Mouse (Mus musculus) natural killer cell, adult 2 months (primary cell): ENCODE data around the gene Sf1.

Experiments used
- DNase-seq, 2 experiments: peaks; one replicate each; pipeline ENCODE4 v3.0.0; 2022; ENCODE audit warnings: low spot score in 2 of 2

Sf1 gene

DNA sequence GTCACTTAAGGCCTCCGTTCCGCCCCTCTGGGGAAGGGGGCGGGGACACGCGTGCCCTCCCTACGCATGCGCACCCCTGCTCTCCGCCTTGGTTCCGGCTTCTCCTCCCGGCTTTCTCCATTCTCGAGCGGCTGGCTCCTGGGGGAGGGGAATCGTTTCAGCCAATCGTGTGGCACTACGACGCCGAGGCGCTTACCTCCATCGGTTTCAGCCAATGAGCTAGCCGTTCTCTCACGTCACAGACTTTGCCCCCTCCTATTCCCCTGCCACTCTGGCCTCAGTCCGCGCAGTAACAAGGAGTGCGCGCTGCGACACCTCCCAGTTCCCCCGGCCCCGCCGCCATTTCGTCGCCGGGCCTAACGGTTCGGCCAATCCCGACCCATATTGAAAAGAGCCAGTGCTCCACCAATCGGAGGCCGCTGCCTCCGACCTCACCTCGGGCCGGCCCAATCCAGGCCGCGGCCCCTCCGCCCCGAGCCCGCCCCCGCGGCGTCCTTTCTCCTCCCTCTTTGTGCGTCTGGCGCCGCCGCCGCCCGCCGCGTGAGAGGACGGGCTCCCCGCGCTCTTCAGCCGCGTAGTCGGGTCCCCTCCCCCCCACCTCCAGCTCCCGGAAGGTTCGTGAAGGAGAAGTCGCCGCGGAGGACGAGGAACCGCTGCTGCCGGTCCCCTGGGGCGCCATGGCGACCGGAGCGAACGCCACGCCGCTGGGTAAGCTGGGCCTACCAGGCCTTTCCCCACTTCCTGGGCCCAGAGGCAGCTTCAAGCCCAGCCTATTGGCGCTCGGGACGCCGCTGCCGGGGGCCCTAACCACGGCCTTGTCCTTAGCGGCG, at the start of gene Sf1:
Gene Sf1 (plus strand): TSS at position 280 of the 830 bp plus-strand sequence.
- peak; percentile 100 for DNase-seq

DNA sequence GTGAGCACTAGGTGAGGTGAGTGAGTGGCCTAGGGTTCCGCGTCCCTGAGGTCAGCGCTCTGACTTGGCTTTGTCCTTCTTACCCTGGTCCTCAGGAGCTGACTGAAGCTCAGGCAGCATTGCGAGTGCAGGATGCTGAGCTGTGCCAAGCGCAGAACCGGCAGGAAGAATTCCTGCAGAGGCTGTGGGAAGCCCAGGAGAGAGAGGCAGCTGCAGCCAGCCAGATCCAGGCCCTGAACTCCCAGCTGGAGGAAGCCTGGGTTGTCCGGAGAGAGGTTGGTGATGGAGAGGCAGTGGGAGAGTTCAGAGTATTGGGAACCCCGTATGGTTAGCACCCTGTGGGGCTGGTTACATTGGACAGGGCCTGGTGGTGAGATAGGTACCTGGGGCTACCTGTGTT, 49.7 kb upstream of the Sf1 start:
- no peak for DNase-seq

DNA sequence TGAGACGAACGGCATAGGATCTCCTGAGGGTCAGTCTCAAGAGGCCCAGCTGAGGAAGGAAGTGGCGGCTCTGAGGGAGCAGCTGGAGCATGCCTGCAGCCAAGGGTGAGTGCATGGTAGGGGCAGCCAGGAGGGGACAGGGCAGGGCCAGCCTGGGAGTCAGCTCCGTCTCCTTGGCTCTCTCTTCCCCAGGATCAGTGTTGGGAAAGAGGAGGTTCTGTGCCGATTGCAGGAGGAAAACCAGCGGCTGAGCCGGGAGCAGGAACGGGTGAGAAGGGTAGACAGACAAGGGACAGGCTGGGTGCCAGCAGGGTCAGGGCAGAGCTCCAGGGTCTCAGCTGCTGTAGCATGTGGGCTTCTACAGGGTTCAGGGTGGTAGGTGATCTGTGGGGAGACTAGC, 49.0 kb upstream of the Sf1 start:
- no peak for DNase-seq

DNA sequence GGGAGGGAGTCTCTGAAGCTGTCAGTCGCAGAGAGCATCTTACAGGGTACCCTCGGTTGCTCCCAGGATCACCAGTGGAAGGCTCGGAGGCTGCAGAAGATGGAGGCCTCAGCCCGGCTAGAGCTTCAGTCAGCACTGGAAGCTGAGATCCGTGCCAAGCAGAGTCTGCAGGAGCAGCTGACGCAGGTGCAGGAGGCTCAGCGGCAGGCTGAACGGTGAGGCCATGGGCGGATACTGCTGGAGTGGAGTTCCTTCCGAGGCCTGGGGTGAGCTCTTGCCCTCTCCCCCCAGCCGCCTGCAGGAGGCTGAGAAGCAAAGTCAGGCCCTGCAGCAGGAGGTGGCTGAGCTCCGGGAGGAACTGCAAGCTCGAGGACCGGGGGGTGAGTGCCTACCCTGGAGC, 47.9 kb upstream of the Sf1 start:
- DNase-seq, result no peak

DNA sequence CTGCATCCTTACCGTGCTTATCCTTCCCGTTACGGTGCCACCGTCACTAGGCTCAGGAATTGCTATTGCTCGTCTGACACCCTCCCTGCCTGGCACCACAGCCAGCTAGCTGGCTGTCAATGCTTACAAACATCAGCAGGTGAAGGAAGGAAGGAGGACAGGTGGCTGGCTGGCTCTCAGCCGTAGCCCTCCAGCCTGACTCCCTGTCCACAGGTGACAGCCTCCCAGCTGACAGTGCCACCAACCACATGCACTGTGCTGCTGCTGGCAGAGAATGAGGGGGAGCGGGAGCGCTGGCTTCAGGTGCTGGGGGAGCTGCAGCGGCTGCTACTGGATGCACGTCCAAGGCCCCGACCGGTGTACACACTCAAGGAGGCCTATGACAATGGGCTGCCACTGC, 45.3 kb upstream of the Sf1 start:
- no peak for DNase-seq

DNA sequence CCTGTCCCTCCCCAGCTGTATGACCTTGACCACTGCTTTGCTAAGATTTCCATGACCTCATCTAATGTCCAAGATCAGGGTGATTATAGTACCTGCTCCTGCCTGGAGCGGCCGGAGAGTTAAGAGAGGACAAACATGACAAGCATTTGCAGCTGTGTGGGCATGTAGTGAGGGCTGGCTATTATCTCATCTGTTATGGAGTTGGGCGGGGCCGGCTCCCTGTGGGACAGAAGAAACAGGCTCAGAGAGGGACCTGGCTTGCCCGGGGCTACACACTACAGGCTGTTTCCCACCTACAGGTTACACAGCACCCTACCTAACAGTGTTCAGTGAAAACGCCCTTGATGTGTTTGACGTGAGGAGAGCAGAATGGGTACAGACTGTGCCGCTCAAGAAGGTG, 42.1 kb upstream of the Sf1 start:
- no peak for DNase-seq

DNA sequence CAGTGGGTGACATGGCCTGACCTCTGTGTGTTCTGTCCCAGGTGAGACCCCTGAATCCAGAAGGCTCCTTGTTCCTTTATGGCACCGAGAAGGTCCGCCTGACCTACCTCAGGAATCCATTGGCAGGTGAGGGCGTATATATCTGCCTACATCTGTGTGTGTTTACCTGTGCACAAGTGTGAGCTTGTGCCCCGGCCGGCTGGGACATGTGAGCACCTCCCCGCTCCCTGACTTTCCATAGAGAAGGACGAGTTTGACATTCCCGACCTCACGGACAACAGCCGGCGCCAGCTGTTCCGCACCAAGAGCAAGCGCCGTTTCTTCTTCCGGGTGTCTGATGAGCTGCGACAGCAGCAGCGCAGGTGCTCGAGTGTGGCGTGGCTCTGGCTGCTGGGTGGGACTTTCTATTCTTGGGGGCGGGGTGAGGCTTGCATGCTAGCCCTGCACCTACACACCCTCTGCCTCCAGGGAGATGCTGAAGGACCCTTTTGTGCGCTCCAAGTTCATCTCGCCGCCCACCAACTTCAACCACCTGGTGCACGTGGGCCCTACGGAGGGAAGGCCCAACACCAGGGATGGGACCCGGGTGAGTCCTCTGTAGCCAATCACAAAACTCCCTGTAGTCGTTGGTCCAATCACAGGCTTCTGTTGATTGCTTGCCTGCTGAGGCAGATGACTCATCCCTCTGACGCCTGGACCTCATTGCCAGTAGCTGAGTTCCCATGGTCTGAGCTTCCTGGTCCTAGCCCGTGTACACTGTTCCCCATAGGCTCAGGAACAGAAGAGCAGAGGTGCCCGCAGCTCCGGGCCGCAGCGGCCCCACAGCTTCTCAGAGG, 41.5 kb upstream of the Sf1 start:
- DNase-seq, result no peak

DNA sequence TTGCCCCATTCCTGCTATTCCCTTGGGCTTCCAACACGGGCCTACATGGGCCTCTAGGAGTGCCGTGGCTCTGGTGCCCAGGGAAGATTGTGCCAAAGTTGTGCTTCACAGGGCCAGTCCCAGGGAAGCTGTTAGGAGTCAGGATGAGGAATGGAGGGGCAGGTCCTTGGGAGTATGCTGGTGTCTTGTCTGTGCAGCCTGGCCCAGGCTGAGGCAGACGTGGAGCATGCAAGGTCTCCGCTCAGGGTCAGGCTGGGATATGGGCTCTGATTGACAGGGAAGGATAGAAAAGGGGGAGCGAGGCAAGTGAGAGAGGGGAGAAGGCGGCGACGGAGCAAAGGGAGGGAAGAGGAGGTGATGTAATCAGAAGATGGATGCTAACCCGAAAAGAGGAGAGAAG, 38.7 kb upstream of the Sf1 start:
- DNase-seq, result no peak

DNA sequence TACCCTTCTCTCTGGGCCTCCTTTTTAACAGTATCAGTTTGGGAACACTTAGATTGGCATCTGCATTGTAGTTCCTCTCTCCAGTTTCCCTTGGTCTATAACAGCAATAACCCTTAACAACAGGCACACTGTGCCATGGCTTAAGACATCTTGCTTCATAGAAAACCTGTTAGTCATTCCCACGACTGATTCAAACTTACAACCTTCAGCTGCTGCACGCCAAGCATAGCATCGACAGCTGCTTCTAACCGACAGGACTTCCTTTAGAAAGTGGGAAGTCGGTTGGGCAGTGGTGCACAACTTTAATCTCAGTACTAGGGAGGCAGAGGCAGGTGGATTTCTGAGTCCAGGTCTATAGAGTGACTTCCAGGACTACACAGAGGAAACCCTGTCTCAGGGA, 32.3 kb upstream of the Sf1 start:
- DNase-seq, result no peak

DNA sequence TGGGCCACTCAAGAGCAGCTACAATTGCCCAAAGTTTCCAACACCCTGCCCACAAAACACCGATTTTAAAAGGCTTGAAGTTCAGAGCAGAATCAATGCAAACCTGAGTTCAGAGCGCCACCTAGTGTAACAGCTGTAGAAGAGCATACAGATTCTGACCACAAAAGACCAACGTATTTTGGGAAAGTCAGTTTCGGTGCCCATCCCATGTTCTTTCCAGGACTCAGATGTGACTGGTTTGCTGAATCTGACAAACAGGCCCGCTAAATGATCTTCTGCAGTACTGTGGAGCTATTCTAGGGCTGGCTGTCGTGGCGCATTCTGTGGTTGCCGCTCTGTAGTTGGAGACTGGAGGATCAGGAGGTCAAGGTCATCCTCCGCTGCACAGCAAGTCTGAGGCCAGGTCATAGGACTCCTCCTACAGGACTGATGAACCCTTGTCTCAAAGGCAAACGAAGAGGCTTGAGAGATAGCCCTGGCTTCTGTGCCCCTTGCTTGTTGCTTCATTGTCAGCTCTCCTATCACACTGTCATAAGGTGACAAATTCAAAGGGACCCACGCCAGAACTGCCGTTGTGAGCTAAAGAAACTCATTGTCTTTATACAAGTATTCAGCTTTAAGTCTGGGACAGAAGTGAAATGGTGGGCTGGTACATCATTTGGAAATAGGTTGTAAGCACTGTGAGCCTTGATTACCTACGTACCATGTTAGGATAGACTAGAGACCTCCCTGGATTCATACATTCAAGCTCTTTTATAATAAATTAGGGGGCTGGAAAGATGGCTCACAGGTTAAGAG, 31.6 kb upstream of the Sf1 start:
- peak; percentile 64 to 74 for DNase-seq

DNA sequence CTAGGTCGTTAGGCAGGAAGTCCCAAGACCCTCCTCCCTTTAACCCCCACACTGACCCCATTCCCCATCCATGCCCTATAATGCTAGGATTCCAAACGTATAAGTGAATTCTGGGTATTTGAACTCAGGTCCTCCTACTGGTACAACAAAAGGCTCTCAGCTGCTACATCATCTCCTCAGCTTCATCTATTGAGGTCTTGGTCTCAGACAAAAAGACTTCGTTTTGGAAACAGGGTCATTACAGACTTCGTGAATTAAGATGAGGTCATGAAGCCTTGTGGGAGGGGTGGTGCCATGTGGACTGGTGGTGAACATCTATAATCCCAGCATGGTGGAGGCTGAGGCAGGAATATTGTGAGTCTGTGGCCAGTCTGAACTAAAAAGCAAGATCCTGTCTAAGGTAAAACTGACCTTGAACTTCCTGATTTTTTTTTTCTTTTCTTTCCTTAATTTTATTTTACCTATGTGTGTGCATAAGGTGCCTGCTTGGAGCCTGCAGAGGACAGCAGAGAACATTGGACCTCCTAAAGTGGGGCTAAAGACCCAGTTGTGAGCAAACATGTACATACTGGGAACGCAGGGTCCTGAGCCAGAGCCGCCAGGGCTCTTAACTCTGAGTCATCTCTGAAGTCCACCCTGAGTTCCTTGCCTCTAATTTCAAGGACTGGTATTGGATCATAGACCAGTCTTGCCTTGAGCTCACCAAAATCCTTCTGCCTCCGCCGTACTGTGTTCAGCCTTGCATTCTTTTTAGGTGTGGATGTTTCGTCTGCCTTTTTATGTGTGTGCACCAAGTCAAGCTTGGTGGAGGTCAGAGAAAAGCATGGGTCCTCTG, 29.5 kb upstream of the Sf1 start:
- DNase-seq, result no peak

DNA sequence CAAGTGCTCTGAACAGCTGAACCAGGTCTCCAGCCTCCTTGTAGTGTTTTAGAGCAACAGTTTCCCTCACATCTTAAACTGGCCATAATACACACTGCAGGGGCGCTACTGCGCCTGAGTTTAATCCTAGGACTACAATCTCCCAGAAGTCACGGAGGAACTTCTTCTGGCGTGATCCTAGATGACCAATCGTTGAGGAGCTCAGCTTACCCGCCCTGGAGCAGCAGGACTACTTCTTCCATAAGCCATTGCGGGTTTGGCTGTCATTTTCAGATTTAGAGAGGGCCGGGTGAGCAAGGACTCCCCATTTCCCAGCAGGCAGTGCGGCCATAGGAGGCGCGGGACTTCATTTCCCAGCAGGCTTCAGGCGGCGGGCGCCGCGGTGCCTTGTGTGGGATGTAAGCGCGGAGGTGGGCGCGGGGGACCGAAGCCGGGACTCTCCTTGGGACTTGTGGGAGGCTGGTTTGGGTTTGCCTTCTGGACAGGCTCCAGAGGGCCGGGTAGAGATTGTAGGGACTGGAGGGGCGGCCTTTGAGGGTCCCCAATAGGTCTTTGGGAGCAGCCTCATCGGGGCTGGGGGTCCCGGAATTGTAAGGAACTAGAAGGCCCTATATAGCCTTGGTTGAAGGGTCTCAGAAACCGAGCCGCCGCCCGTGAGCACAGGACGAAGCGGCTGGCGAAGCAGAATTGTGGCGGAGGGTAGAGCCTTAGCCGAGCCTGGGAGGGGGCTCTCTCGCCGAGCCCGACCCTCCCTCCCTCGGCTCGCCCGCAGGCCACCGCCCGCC, 28.6 kb upstream of the Sf1 start, which contains the start of gene Men1:
Gene Men1 (plus strand): TSS at position 307 of the 785 bp plus-strand sequence.
- peak; percentile 82 to 84 for DNase-seq

DNA sequence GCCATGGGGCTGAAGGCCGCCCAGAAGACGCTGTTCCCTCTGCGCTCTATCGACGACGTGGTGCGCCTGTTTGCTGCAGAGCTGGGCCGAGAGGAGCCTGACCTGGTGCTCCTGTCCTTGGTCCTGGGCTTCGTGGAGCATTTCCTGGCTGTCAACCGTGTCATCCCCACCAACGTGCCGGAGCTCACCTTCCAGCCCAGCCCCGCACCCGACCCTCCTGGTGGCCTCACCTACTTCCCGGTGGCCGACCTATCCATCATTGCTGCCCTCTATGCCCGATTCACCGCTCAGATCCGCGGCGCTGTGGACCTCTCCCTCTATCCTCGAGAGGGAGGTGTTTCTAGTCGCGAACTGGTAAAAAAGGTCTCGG, 28.0 kb upstream of the Sf1 start:
- no peak for DNase-seq

DNA sequence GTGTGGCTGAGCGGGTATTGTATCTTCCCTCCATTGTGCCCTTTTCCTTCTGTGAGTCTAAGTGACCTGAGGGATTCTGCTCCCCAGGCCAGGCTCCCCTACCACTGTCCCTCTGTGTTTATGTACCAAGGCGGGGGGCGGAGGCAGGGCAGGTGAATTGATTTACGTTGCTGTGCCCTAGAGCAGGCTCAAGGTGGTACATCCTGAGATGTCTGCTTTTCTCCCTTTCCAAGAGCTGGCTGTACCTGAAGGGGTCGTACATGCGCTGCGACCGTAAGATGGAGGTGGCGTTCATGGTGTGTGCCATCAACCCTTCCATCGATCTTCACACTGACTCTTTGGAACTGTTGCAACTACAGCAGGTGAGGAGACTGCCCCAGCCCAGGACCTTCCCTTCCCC, 26.6 kb upstream of the Sf1 start:
- no peak for DNase-seq

DNA sequence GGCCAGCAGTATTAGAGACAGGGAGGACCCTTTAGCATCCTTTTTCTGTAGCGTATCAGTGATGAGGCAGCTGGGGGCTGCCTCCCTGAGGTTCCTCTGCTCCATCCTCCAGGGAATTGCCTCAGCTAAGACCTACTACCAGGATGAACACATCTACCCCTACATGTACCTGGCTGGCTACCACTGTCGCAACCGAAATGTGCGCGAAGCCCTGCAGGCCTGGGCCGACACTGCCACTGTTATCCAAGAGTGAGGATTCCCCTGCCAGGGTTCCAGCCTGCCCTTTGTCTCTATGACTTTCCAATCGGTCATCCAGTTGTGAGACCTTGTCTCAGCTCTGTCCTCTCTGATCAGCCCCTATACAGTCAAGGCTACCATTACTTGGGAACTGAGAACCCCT, 25.3 kb upstream of the Sf1 start:
- DNase-seq, result no peak

DNA sequence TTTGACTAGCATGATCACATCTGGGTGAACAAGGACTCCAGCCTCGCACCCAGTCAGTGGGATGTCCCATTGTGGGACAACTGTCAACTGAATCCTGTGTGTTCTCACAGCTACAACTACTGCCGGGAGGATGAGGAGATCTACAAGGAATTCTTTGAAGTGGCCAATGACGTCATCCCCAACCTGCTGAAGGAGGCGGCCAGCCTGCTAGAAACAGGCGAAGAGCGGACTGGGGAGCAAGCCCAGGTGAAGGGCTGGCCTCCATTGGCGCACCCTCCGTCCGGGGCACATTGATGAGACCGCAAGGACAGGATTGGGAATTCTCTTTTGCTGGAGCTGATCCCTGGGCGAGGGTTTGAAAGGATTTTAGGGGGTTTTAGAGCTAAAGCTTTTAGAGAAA, 24.8 kb upstream of the Sf1 start:
- no peak for DNase-seq

DNA sequence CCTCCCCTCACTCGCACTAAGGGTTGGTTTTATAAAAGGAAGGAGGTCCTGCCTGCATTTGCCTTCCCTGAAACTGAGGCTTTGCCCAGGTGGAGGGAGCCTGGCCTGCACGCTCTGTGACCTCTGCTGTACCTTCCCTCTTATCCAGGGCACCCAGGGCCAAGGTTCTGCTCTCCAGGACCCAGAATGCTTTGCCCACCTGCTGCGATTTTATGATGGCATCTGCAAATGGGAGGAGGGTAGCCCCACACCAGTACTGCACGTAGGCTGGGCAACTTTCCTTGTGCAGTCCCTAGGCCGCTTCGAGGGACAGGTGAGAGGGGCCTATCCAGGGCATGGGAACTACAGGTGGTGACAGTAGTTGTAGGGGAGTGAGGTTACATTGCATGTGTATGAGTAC, 24.3 kb upstream of the Sf1 start:
- DNase-seq, result no peak

DNA sequence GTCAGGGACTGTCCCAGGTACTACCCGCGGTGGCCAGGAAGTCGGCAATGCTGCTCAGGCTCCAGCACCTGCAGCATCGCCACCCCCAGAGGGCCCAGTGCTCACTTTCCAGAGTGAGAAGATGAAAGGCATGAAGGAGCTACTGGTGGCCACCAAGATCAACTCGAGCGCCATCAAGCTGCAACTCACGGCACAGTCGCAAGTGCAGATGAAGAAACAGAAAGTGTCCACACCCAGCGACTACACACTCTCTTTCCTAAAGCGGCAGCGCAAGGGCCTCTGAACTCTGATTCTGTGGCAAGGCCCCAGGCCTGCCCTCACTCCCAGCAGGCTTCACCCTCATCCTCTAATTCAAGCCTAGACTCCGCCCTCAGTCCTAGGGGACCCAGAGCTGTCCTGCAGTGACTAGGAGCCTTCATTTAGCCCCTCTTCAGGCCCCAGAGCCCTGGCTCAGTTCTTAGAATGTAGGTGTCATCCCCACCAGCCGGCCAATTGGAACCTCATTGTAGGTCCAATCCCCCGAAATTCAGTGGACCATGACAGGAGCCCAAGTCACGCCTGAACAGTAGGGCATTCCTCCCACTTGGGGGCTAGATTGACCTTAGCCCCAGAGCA, 23.5 kb upstream of the Sf1 start:
- DNase-seq, result peak; percentile 60 to 77

DNA sequence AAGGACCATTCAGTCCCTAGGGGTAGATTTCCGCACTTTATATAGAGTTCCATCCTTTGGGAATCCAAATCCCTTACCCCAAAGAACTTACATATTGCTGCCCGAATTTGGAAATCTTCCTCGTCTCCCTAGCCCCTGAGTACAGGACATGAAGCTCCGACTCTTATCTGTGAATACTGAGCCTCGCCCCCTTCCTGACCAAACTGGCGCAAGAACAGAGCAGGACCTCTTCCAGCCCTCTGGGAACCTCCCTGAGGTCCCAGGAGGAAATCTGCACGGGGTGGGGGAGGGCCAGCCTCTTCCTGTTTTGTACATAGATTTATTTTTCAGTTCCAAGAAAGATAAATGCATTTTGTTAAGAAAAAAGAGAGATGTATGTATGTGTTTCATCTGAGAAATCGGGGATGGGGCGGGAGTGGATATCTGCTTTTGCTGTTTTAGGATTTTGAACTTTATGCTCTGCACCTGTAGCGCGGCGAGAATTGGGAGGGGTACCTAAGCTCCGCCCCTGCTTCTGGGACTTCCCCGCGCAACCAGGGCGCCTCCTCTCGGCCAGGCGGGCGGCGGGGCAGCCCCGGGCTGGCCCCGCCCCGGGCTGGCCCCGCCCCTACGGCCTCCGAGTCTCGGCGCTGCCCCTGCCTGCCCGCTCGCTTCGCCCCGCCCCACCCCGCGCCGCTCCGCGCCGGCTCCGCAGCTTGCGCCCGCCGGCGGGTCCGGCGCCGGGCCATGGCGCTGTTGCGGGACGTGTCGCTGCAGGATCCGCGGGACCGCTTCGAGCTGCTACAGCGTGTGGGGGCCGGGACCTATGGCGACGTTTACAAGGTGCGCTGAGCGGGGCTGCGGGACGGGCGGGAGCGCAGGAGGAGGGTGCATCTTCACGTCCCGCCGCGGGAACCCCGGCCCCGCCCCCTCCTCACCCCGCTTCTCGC, 22.7 kb upstream of the Sf1 start, which contains the start of gene Map4k2:
Gene Map4k2 (plus strand): TSS at position 612 of the 929 bp plus-strand sequence.
- peak; percentile 81 to 88 for DNase-seq
